Mouse (Mus musculus) myocyte (in vitro differentiated cells): ENCODE measurements around the gene Slc25a27.

Source experiments
- POLR2A ChIP-seq: IDR thresholded peaks from one replicate; pipeline ENCODE4 v1.6.1; 2011; ENCODE audit warnings: low read depth, mild to moderate bottlenecking, control low read depth, moderate library complexity; ENCODE audit not compliant: insufficient read length
- SRF ChIP-seq: IDR thresholded peaks from one replicate; pipeline ENCODE4 v1.6.1; 2011; ENCODE audit warnings: low read depth; ENCODE audit not compliant: control insufficient read depth, insufficient read length

GRCm38 (mm10) chr17:43651314-43652046 is 15.5 kb downstream of the Slc25a27 start:
- TF ChIP-seq SRF (no peak), POLR2A (no peak)
